8 mouse cellular contexts compared by ENCODE assay signal in genomic region chr4:46305436-46305835, GRCm38 (mm10). TPM values are rescaled to one million over a fixed set of nuclear protein-coding genes. Genes with fewer than 3 reads are reported as not detected.
DNase-seq lines count a peak whose midpoint lies in the region; ATAC-seq and TF ChIP-seq lines count a peak whose summit lies in the region.

No protein-coding gene starts in this region.

- DNase-seq in frontal cortex, adult 2 months (ENCODE audit: extremely low spot score in 1 of 2, low spot score in 1 of 2) = no peak
- peak; percentile 7 to 19 for DNase-seq in right cerebral cortex, adult 2 months (ENCODE audit: low spot score in 2 of 2)
- no peak for DNase-seq in right cerebral cortex, adult 18-20 months
- peak; percentile 52 for DNase-seq in intestine, embryonic 14.5 days (ENCODE audit: low spot score)
- DNase-seq in urinary bladder, postnatal 25 days (ENCODE audit: low spot score) = no peak
- no peak for DNase-seq in kidney, adult 2 months

- no peak for TF ChIP-seq CTCF in kidney, adult 2 months (conservative IDR thresholded peaks at IDR 0.05; ENCODE audit: insufficient read depth, insufficient read length, low read depth, low read length)

- no peak for TF ChIP-seq POLR2A in kidney, adult 2 months (IDR thresholded peaks at IDR 0.05; ENCODE audit: low read depth, low read length)

- H3K36me3 ChIP-seq in intestine, embryonic 14.5 days (ENCODE audit: control insufficient read depth, insufficient read depth, low read length) = no peaks in the 10 kb centered on the region
- H3K36me3 ChIP-seq in neural tube, embryonic 14.5 days (ENCODE audit: control insufficient read depth, insufficient read depth, low read length) = no peaks in the 10 kb centered on the region
- no peaks in the 10 kb centered on the region for H3K36me3 ChIP-seq in kidney, adult 2 months (ENCODE audit: control insufficient read depth, insufficient read depth, low read length)

- no peak overlapping the region for H3K27ac ChIP-seq in intestine, embryonic 14.5 days (ENCODE audit: low read depth)
- no peak overlapping the region for H3K27ac ChIP-seq in neural tube, embryonic 14.5 days (ENCODE audit: low read depth, low read length)
- no peak overlapping the region for H3K27ac ChIP-seq in kidney, adult 2 months (ENCODE audit: insufficient read depth, low read depth, low read length)

- no peaks in the 10 kb centered on the region for H3K9me3 ChIP-seq in intestine, embryonic 14.5 days (ENCODE audit: control insufficient read depth, low read length)
- no peaks in the 10 kb centered on the region for H3K9me3 ChIP-seq in neural tube, embryonic 14.5 days (ENCODE audit: control insufficient read depth, low read length)

- ATAC-seq in frontal cortex, adult (ENCODE audit: low TSS enrichment) = peak; percentile 24; the same call in 1 of the 2 replicates
- ATAC-seq in intestine, embryonic 14.5 days (replicated peaks; ENCODE audit: low FRiP score, low TSS enrichment, low read depth) = no peak
- 0 out of 2 replicates have a peak, but pooled peaks have one; percentile 6 for ATAC-seq in neural tube, embryonic 14.5 days (ENCODE audit: low read depth)

- H3K4me2 ChIP-seq in intestine, embryonic 14.5 days (ENCODE audit: low read length) = peak overlapping the region; percentile 84
- peak overlapping the region; percentile 75 for H3K4me2 ChIP-seq in neural tube, embryonic 14.5 days (ENCODE audit: low read depth, low read length)

- 24% methylated on average over 7 of the region's 7 CpGs for WGBS in intestine, embryonic 14.5 days
- 19% methylated on average over 7 of the region's 7 CpGs for WGBS in neural tube, embryonic 14.5 days
- WGBS in kidney, adult 2 months = 34% methylated on average over 7 of the region's 7 CpGs

- peak overlapping the region; percentile 58 for H3K4me3 ChIP-seq in intestine, embryonic 14.5 days (ENCODE audit: low read depth, low read length)
- H3K4me3 ChIP-seq in neural tube, embryonic 14.5 days (ENCODE audit: low read depth, low read length) = peak overlapping the region; percentile 77
- no peak overlapping the region for H3K4me3 ChIP-seq in kidney, adult 2 months (ENCODE audit: insufficient read depth, low read depth, low read length)

- peaks cover 29% of the 10 kb centered on the region for H3K27me3 ChIP-seq in intestine, embryonic 14.5 days (replicated peaks; ENCODE audit: control insufficient read depth, insufficient read depth, low read length)
- H3K27me3 ChIP-seq in neural tube, embryonic 14.5 days (ENCODE audit: control insufficient read depth, insufficient read depth, low read length) = no peaks in the 10 kb centered on the region
- no peaks in the 10 kb centered on the region for H3K27me3 ChIP-seq in kidney, adult 2 months (replicated peaks; ENCODE audit: control insufficient read depth, insufficient read depth, low read length)

- H3K4me1 ChIP-seq in intestine, embryonic 14.5 days (replicated peaks; ENCODE audit: control insufficient read depth, insufficient read depth, low read length) = no peaks in the 10 kb centered on the region
- H3K4me1 ChIP-seq in neural tube, embryonic 14.5 days (ENCODE audit: control insufficient read depth, insufficient read depth, low read length) = no peaks in the 10 kb centered on the region
- H3K4me1 ChIP-seq in kidney, adult 2 months (ENCODE audit: control insufficient read depth, insufficient read depth, low read length) = 0 out of 2 replicates have a peak, but pooled peaks cover 5% of the 10 kb centered on the region

- H3K9ac ChIP-seq in intestine, embryonic 14.5 days (ENCODE audit: low read length) = peak overlapping the region; percentile 75
- peak overlapping the region; percentile 88 for H3K9ac ChIP-seq in neural tube, embryonic 14.5 days (replicated peaks; ENCODE audit: low read depth, low read length)

RNA-seq across cellular contexts. Expression of gene Foxe1, which starts 38.0 kb away (rescaled TPM):
- polyA plus RNA-seq in frontal cortex, adult 2 months (2012; rRNA removed) = not detected in 2 replicates
- polyA plus RNA-seq in intestine, embryonic 14.5 days (2014; fragmentation: Nextera tagmentation; extraction: Ambion mirVana) = not detected in 2 replicates
- not detected in 2 replicates for polyA plus RNA-seq in neural tube, embryonic 14.5 days (2014; fragmentation: Nextera tagmentation; extraction: Ambion mirVana)
- not detected in 2 replicates for polyA plus RNA-seq in kidney, adult 2 months (2012; rRNA removed)

Comparison
In these comparisons a context has a peak if more than half of its experiments do, and no peak if none do; other contexts are left out.
1. DNase-seq: peak in right cerebral cortex, adult 2 months (2 of 2) and intestine, embryonic 14.5 days (single experiment); none in frontal cortex, adult 2 months (0 of 2), right cerebral cortex, adult 18-20 months (single experiment), urinary bladder, postnatal 25 days (single experiment) and kidney, adult 2 months (single experiment).